Mouse (Mus musculus) C2C12 (cell line): ENCODE data around the gene Gm5134. TPM values are rescaled to one million over a fixed set of nuclear protein-coding genes. Genes with fewer than 3 reads are reported as not detected.

Experiments
- H3K27me3 ChIP-seq: one replicate; pipeline ENCODE4 v1.6.1; 2011; ENCODE audit not compliant: control insufficient read depth, insufficient read depth, insufficient read length
- H3K36me3 ChIP-seq: one replicate; pipeline ENCODE4 v1.6.1; 2011; ENCODE audit not compliant: control insufficient read depth, insufficient read depth
- H3K4me3 ChIP-seq: one replicate; pipeline ENCODE4 v1.5.1; 2011; ENCODE audit warnings: mild to moderate bottlenecking, control low read depth; ENCODE audit not compliant: poor library complexity, insufficient read depth, severe bottlenecking
- H3K79me2 ChIP-seq: one replicate; pipeline ENCODE4 v1.6.1; 2011; ENCODE audit not compliant: control insufficient read depth, insufficient read depth
- H3K79me3 ChIP-seq: one replicate; pipeline ENCODE4 v1.6.1; 2011; ENCODE audit warnings: low read depth, control low read depth
- H3ac ChIP-seq: one replicate; pipeline ENCODE3; 2011; ENCODE audit warnings: low read depth; ENCODE audit not compliant: control insufficient read depth, insufficient read length
- CEBPB ChIP-seq: IDR thresholded peaks from one replicate; pipeline ENCODE4 v1.6.1; 2011; ENCODE audit warnings: low read depth, mild to moderate bottlenecking, control low read depth, moderate library complexity
- CTCF ChIP-seq: IDR thresholded peaks from one replicate; pipeline ENCODE4 v1.5.1; 2011; ENCODE audit not compliant: control insufficient read depth, insufficient read depth, insufficient read length
- FOSL1 ChIP-seq: IDR thresholded peaks from one replicate; pipeline ENCODE4 v1.8.0; 2011; ENCODE audit warnings: mild to moderate bottlenecking, low read length; ENCODE audit not compliant: poor library complexity, insufficient read depth, severe bottlenecking
- MAX ChIP-seq: IDR thresholded peaks from one replicate; pipeline ENCODE4 v1.6.1; 2011; ENCODE audit warnings: mild to moderate bottlenecking, control low read depth
- MYOD1 ChIP-seq: IDR thresholded peaks from one replicate; pipeline ENCODE4 v1.6.1; 2011; ENCODE audit warnings: low read depth; ENCODE audit not compliant: control insufficient read depth, insufficient read length
- MYOG ChIP-seq: IDR thresholded peaks from one replicate; pipeline ENCODE4 v1.6.1; 2011; ENCODE audit not compliant: control insufficient read depth, insufficient read length; ENCODE audit errors: extremely low read depth
- USF1 ChIP-seq: IDR thresholded peaks from one replicate; pipeline ENCODE4 v1.6.1; 2011; ENCODE audit warnings: low read depth, mild to moderate bottlenecking, control low read depth, moderate library complexity
- polyA plus RNA-seq: library from polyadenylated mRNA; unstranded; fragments of >200 nt; fragmentation: generic; extraction: Trizol; gene quantifications from one replicate; pipeline ENCODE4 v1.2.1, GENCODE M21; 2012; ENCODE audit warnings: missing spikeins

Gene Gm5134
- polyA plus RNA-seq, 1 experiment, result not detected

DNA sequence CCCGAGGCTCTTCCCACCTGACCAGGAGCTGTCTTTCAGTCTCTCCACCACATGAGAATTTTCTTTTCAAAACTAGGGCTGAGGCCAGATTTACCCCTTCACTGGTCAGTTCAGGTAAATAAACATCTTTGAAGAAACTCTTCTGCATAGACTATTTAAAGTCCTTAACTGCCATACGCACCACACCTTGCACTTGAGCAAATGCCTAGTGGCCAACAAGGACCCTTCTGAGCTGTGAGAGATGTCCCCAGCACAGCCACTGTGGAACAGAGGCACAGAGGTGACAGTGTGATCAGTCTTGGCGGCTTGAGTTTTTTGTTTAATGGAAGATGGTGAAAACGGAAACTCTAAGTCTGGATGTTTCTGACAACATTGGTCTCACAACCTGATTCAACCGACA lies 35.3 kb upstream of the Gm5134 start:
- H3K4me3 ChIP-seq, result no peak overlapping the region
- TF ChIP-seq CTCF (no peak), FOSL1 (no peak), CEBPB (no peak), USF1 (no peak), MAX (no peak)
- H3ac ChIP-seq, result no peak overlapping the region
- peaks cover 61% of the 10 kb centered on the region for H3K36me3 ChIP-seq
- H3K27me3 ChIP-seq, result no peaks in the 10 kb centered on the region
- H3K79me2 ChIP-seq, result peaks cover 85% of the 10 kb centered on the region
- peaks cover 64% of the 10 kb centered on the region for H3K79me3 ChIP-seq

- Histone ChIP-seq H3K79me2 (peaks cover 64% of the 10 kb centered on the region), H3K36me3 (peaks cover 64% of the 10 kb centered on the region), H3K27me3 (no peaks in the 10 kb centered on the region)
Observed at GRCm38 (mm10) chr10:75921026-75921725, 33.1 kb upstream of the Gm5134 start, which contains the start of gene Smarcb1. Smarcb1 (minus strand) TSS chr10:75921617.

DNA sequence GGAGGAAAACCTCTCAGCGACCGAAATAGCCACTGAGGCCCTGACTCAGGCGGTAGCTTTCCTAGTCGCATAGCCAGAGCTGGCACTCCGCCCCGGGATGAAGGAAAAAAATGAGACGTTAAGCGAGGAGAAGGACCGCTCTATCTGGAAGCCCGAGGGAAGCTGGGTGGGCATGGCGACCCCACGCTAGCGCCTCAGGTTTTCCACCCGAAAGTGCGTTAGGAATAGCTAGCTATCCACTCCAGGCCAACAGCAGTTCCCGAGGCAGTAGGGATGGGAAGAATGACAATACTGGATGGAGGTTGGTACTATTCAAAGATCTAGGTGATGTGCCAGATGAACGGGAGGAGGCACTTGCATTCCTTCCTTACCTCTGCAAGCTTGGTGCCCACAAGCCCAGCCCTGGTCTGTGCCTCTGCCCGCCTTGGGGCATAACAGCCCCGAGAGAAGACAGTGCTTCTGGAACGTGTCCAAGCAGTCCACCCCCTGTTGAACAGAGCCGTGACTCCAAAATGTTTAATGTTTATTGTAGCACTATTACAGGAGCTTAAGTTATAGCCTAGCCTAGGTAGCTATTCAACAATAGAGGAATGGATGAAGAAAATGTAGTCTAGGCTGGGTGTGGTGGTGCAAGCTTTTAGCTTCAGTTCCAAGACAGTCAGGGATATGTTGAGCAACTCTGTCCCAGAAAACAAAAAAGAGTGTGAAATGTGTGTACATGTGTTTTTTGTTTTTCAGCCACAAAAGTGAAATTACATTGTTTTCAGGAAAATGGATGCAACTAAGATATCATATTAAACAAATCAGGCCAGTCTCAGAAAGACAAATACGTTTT lies 32.4 kb upstream of the Gm5134 start:
- Histone ChIP-seq H3ac (peak overlapping the region; percentile 69), H3K36me3 (peaks cover 62% of the 10 kb centered on the region), H3K4me3 (peak overlapping the region; percentile 97), H3K27me3 (no peaks in the 10 kb centered on the region), H3K79me2 (peaks cover 56% of the 10 kb centered on the region), H3K79me3 (peaks cover 43% of the 10 kb centered on the region)
- TF ChIP-seq MYOD1 (no peak), CTCF (no peak), FOSL1 (no peak), CEBPB (no peak), USF1 (no peak), MYOG (no peak)

More at GRCm38 (mm10) chr10:75921026-75921725, 33.1 kb upstream of the Gm5134 start, which contains the start of gene Smarcb1:
- TF ChIP-seq MAX, result peak; percentile 24
- TF ChIP-seq MYOD1, result no peak
- peak within 1 kb of the TSS; percentile 97 for H3K4me3 ChIP-seq
- peak within 1 kb of the TSS; percentile 84 for H3ac ChIP-seq
- peaks cover 50% of the 10 kb centered on the region for H3K79me3 ChIP-seq

GRCm38 (mm10) chr10:75924324-75924723 lies 30.0 kb upstream of the Gm5134 start:
- Histone ChIP-seq H3K36me3 (peaks cover 61% of the 10 kb centered on the region), H3K79me2 (peaks cover 40% of the 10 kb centered on the region), H3K27me3 (no peaks in the 10 kb centered on the region), H3K79me3 (peaks cover 20% of the 10 kb centered on the region), H3ac (no peak overlapping the region), H3K4me3 (no peak overlapping the region)
- TF ChIP-seq CTCF (no peak), MYOG (no peak), CEBPB (no peak), MAX (no peak), MYOD1 (no peak), FOSL1 (no peak), USF1 (no peak)

- Histone ChIP-seq H3K27me3 (no peaks in the 10 kb centered on the region), H3K79me3 (peaks cover 5% of the 10 kb centered on the region), H3ac (no peak overlapping the region), H3K36me3 (peaks cover 57% of the 10 kb centered on the region), H3K4me3 (no peak overlapping the region), H3K79me2 (peaks cover 37% of the 10 kb centered on the region)
- TF ChIP-seq USF1 (no peak), FOSL1 (no peak), MYOD1 (no peak), CTCF (no peak), CEBPB (no peak), MYOG (no peak), MAX (no peak)
Observed at GRCm38 (mm10) chr10:75926396-75926795, 27.9 kb upstream of the Gm5134 start.

DNA sequence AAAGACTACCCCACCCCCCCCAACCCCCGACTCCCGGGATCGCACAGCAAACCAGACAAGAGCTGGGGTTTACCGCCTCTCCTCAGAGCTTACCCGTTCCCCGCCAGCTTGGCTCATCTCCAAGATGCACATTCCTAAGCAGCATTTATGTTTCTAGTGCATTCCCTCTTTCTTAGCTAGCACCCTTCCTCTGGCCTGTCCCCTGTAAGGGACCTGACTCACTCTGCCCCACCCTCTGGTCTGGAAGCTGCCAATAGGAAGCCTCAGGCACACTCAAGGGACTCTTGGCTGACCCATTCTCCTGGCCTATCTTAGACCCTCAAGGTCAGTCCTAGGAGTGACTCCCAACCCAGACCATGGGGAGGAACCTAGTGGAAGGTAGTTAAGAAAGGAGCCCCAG lies 24.0 kb upstream of the Gm5134 start:
- TF ChIP-seq USF1 (no peak), MAX (peak; percentile 45)
- H3K79me2 ChIP-seq, result peaks cover 30% of the 10 kb centered on the region
- H3K27me3 ChIP-seq, result no peaks in the 10 kb centered on the region
- H3K79me3 ChIP-seq, result peaks cover 3% of the 10 kb centered on the region
- no peak overlapping the region for H3ac ChIP-seq
- H3K4me3 ChIP-seq, result peak overlapping the region; percentile 0
- H3K36me3 ChIP-seq, result peaks cover 28% of the 10 kb centered on the region
